Mouse (Mus musculus): ENCODE data around the gene Lypd4. TPM values are rescaled to one million over a fixed set of nuclear protein-coding genes. Genes with fewer than 3 reads are reported as not detected.
"Not testable (repeated sequence)": the region's sequence is repeated elsewhere in the genome, so short reads cannot be mapped to it uniquely, and the experiment has no call there.

Lypd4 gene
- not detected for total RNA-seq (2021)

DNA sequence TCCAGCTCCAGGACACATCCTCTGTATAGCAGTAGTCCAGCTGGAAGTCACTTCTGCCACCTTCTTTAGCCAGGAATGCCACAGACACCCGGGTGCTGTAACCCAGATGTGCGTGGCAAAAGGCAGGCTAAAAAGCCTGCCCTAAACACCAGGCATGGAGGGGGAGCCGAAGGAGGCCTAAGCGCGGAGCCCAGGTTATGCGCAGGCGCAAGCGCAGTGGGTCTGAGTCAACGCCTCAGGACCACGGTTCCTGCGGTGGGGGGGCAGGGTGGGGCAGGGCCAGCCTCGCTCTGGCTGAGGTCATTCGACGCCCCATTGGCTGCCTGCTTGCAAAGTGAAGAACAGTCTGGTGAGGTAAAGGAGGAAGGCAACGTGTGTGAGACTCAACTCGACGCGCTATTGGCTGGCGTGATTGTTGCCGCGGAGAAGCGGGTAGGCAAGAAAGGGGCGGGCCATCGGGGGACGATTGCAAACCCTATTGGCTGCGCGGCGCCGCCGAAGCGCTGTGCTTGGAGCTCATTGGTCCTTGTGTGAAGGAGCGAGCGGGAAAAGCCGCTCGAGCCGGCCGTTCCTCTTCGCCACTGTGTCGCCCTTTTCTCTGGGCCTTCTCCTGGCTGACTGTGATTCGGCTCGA, at the start of gene Lypd4, which contains the start of gene Dmrtc2:
Gene Lypd4 (minus strand): TSS at position 410 of the 634 bp plus-strand sequence.
Gene Dmrtc2 (plus strand): TSS at position 526 of the 634 bp plus-strand sequence.
- DNase-seq = no peak

DNA sequence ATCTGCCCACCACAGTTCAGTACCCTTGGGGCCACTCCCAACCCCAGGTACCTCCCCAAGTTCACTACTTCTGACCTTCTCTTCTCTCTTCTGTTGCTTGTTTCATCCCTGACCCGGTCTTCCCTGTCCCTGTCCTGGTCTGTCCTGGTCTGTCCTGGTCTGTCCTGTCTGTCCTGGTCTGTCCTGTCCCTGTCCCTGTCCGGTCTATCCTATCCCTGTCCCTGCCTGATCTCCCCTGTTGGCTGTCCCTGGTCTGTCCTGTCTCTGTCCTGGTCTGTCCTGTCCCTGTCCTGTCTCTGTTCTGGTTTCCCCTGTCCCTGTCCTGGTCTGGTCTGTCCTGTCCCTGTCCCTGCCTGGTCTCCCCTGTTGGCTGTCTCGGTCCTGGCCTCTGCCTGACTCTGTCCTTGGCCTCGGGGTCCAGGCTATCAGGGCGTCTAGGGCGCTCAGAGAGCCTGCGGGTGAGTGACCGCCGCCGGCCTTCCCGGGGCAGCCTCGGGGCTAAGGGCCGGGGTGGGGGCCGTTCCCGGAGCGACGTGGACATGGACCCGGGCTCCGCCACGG, 49.1 kb upstream of the Lypd4 start:
- DNase-seq = no peak

DNA sequence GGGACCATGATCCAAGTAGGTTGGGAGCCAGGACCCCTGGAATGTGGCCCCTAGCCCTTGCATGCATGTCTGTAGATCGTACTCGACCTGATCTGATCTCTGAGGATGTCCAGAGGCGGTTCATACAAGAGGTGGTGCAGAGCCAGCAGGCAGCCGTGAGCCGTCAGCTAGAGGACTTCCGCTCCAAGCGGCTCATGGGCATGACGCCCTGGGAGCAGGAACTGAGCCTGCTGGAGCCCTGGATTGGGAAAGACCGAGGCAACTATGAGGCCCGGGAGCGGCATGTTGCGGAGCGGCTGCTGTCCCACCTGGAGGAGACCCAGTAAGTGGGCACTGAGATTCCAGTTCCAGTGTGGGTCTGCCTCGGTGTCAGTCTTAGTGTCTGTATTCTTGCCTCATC, 42.7 kb upstream of the Lypd4 start:
- no peak for DNase-seq

DNA sequence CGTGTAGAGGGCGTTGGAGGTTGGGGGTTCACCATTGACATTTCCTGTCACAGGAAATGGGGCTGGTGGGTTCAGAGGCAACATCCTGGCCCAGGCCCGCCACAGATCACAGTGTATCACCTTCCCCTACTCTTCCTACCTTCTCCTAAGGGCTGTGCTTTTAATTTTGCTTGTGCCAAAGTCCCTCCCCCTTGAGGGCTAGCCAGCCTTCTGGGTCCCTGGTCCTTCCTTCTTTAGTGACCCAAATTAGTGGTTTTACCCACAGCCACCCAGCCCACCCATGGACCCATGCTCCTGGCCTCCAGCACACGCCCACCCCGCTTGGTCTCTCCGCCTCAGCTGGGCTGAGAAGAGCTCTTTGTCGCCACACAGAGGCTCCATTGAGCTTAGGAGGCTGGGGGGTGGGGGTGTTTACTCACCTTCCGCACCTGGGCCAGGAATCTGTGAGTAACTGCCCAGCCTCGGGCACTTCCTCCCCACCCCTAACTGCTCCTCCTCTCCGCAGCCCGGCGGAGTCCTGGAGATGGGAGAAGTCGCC, 37.5 kb upstream of the Lypd4 start:
- DNase-seq = no peak

DNA sequence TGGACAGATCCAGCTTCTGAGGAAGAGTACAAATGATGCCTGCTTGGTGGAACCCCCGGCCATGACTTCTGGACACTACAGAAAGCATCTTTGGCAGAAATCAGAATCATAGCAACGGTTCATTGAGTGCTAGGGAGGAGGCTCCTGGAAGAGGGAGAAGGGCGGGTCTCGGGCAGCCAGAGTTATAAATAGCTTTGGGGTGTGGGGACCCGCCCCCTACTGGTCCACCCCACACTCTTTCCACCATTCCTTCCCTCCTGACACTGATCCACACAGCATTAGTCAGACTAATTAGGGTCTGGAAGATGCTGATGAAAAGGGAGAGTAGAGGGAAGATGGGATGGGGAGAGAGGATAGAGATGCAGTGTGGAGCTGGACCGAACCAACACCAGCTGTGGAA, 36.8 kb upstream of the Lypd4 start:
- no peak for DNase-seq

DNA sequence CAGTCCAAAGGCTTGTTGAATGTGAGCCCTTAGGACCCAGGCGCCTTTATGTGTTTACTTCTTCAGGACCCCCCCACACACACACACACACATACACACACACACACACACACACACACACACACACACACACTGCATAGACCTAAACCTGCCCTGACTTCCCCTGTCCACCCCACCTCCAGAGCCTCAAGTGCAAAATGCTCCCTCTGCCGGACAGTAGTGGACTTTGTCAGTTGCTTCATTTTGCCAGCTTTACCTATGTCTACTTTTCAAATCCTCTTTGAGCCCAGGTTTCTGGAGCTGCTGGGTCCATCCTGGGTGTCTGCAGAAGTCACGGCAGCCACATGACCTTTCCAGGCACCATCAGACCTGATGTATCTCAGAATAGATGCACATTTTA, 35.2 kb upstream of the Lypd4 start:
- DNase-seq = no peak

DNA sequence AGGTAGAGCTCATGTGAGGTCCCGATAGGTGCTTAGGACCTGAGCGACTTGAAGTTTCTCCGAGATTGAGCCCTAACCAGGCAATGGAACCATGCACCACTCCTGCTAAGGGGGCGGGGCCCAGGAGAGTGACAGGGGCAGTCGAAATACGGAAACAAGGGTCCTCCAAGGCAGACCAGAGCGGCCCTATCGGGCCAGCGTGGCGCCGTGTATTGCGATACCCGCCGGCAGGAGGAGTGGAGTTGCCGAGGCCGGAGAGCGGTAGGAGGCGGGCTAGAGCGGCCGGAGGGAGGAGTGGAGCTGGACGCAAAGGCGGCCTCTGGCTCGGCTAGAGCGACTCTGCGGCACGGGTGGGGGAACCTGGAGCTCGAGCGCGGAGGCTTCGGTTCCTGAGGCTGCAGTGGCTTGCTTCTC, 34.3 kb upstream of the Lypd4 start:
- DNase-seq = peak; percentile 96 to 98

DNA sequence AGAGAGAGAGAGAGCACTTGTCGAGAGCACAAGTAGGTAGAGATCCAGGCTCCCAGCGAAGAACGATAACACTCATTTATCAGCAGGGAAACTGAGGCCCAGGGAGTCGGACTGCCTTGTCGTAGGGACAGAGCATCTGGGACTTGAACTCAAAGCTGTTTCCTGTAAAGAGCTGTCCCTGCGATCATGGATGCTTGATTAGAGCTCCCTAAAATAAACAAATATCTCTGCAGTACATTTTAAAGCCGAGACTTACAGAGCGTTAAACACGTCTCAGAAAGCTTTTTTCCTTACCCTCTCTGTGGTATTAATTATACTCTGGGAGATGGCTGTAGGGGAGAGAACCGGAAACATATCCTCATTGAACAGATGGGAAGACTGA, 33.7 kb upstream of the Lypd4 start:
- DNase-seq = no peak

DNA sequence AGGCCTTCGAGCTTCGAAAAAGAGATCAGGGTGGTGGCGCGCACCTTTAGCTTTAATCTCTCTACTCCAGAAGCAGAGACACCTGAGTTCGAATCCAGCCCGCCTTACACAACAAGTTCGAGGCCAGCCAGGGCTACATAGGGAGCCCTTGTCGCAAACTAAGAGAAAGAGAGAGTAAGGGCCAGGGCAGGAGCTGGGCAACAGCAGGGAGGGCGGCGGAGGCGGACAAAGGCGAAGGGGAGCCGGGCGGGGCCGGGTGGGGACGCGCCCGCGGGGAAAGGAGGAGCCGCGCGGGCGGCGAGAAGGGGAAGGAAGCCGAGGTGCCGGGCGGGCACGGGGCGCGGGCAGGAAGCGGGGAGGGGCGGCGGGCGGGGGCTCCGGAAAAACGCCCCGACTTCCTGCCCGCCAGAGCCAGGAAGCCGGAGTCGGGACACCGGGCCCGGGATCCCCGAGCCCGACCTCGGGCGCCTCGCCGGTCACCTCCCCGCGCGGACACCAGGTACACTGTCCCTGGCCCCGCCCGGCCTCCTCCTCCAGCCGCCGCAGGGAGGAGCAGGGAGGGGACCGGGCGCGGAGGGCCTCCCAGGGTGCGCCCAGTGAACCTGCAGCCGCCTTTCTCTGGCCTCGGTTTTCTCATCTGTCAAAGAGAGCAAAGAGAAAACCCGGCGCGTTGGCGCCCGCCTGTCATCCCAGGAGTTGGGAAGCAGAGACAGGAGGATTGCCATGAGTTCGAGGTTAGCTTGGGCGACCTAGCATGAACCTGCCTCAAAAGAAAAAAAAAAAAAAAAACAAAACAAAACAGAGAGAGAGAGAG, 33.1 kb upstream of the Lypd4 start, which contains the start of gene Arhgef1:
Gene Arhgef1 (plus strand): TSS at position 283 of the 814 bp plus-strand sequence.
- DNase-seq = peak; percentile 26 to 37

DNA sequence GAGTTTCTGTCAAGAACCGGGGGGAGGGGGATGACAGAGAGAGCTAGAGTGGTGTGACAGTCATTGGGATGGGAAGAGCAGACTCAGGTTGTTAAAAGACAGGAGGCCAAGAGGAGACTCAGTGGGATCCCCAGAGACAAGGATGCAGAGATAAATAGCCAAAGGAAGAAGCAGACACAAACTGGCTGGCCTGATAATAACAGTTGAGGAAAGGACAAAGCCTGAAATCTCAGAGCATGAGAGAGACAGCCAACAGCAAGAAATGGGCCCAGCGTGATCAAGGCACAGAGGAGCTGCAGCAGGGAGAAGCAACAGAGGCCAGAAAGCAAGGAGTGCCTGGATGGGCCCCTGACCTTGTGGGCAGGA, 32.5 kb upstream of the Lypd4 start:
- no peak for DNase-seq

DNA sequence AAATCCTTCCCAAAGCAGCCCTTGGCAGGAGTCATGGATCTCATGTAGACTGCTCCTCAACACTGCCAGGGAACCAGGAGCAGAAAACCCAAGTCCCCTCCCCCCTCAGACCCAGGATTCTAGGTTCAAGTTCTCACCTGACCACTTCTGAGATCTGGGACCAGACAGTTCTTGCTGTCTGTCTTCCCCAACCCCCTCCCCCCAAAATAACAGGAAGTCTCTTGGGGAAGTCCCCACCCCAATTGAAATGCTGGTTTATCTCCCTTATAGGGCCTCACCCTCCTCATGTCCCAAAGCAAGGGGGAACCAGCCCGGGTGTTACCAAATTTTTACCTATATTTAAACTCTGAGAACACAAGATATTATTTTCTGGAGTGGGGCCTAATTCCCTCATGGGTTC, 32.1 kb upstream of the Lypd4 start:
- no peak for DNase-seq

DNA sequence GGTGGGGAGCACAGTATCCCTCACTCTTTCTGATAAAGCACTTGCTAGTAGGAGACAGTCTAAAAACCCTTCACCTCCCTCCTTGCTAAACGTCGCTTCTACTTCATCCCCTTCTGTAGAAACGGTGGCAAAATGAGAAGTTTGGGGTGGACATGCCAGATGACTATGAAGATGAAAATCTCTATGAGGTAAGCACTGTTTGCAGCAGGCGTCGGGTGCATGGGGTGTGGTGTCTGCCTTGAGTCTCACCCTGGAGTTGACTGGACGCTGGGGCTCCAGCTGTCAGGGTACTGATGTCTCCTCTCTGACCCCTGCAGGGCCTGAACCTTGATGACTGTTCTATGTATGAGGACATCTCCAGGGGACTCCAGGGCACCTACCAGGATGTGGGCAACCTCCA, 31.4 kb upstream of the Lypd4 start:
- no peak for DNase-seq

DNA sequence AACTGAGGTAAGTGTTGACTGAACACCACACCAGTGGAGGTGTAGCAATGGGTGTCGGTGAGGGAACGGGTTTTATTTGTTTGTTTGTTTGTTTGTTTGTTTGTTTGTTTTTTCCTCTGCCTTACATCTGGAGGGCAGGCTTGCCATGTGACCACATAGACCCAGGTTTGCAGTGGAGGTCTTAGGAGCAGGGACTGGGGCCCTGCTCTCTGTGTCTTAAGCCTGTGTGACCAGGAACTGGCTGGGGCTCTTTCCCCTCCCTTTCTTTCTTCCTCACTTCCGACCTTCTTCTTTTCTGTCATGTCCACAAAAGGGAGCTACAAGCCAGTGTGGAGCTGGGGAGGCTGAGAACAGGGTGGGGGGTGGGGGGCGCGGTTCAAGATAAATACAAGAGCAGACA, 28.2 kb upstream of the Lypd4 start:
- no peak for DNase-seq

DNA sequence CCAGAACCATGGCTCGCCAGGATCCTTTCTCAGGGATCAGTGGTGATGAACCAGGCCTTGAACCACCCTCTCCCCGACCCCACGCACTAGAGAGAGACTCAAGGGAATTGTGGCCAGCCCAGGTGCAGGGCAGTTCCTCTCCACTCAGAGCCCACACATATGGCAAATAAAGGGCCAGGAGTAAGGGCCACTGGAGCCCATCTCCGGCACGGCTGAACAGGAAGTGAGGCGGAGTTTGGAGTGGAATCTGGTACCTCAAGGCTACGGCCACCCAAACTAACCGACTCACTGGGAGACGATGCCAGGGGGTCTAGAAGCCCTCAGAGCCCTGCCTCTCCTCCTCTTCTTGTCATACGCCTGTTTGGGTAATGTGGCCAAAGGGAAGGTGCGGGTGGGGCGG, 27.5 kb upstream of the Lypd4 start, which contains the start of gene Cd79a:
Gene Cd79a (plus strand): TSS at position 158 of the 400 bp plus-strand sequence.
- DNase-seq = no peak

DNA sequence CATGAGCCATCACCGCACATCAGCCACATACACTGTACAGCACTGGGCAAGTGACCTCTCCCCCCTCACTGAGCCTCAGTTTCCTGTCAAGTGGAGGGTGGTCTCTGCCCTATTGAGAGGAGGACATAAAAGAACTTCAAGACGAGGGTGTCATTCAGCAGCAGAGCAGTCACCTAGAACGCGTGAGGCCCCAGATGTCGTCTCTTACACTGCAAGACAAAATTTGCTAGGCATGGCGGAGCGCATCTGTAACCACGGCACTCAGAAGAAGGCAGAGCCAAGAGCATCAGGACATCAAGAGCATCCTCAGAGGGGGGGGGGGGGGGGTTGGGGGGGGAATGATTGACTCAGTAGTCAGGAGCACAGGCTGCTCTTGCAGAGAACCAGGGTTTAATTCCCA, 26.5 kb upstream of the Lypd4 start:
- no peak for DNase-seq

DNA sequence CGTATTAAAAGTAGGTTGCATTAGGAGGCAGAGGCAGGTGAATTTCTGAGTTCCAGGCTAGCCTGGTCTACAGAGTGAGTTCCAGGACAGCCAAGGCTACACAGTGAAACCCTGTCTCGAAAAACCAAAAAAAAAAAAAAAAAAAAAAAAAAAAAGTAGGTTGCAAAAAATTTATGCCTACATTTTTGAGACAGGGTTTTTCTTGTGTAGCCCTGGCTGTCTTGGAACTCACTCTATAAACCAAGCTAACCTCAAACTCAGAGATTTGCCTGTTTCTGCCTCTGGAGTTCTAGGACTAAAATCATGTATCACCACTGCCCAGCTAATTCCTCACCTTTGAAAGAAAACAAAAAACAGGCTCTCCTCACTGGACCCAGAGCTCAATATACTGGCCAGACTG, 26.0 kb upstream of the Lypd4 start:
- not testable (repeated sequence) for DNase-seq

DNA sequence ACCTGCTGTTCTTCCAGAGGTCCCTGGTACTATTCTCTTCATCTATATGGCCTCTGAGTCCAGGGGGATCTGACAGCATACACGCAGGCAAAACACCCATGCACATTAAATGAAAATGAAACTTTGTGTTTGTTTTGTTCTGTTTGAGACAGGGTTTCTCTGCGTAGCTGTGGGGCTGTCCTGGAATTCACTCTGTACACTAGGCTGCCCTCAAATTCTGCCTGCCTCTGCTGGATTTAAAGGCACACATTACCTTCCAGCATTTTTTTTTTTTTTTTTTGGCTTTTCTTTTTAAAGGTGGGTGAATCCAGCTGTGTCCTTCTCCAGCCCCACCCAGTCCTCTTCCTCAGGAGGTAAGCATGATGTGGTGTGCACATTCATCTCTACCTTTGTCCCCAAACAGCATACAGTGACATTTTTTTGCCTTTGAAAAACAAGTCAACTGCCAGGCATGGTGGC, 22.4 kb upstream of the Lypd4 start:
- no peak for DNase-seq

DNA sequence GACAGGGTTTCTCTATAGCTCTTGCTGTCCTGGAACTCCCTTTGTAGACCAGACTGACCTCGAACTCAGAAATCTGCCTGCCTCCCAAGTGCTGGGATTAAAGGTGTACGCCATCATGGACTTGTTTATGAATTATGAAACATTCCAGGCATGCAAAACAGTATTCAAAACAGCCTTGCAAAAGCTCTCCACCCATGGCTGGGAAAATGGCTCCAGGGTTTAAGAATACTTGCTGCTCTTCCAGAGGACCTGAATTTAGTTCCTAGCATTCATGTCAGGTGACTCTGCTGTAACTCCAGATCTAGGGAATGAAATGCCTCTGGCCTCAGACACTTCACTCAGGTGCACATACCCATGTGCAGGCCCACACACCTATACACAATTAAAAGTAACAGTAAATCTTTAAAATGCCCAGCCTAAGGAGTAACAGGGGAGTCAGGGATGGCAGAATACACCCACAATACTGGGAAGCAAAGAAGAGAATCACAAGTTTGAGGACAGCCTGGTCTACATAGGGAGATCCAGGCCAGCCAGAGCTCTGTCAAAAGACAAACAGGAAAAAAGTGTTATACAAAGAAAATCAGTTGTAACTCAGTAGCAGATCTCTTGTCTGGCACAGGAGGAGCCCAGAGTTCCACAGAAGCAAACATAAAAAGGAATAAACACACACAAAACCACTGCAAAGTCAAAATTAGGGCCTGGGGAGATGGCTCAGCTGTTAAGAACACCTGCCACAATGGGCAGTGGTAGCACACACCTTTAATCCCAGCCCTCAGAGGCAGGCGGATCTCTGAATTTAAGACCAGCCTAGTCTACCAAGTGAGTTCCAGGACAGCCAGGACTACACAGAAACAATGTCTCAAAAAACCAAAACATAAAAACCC, 21.7 kb upstream of the Lypd4 start:
- DNase-seq = no peak

DNA sequence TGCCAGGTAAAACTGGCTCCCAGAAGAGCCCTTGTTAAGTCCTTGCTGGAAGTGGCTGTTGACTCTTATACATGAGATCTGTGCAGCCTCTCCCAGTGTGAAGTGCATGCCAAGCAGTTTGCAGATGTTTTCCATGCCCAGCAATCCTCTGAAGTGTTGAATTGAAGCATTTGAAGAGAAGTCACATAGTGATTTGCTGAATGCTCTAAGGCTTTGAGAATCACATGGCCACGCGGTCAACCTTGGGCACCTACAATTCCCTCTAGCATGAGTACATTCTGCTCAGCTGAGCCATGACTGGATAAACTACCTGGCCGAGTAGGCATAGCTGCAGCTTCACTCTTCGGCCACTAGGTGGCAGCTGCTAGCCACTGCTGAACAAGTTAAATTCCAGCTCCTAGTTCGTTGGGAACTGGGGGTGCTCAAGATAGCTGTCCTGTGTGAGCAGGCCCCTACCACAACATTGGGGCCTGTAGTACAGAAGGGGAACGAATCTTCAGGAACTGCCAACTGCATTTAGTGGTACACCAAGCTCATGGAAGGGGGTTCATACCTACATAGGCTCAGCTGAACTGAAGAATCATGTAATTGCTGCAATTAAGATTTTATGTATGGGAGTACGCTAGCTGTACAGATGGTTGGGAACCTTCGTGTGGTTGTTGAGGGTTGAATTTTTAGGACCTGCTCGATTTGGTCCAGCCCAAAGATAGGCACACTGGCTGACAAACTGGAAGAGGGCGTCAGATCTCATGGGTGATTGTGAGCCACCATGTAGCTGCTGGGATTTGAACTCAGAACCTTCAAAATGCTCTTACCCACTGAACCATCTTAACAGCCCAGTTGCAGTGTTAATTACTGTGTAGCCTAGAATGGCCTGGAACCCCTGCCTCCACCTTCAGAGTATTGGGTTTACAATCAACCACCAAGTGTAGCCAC, 20.8 kb upstream of the Lypd4 start:
- DNase-seq = peak; percentile 61 to 72

DNA sequence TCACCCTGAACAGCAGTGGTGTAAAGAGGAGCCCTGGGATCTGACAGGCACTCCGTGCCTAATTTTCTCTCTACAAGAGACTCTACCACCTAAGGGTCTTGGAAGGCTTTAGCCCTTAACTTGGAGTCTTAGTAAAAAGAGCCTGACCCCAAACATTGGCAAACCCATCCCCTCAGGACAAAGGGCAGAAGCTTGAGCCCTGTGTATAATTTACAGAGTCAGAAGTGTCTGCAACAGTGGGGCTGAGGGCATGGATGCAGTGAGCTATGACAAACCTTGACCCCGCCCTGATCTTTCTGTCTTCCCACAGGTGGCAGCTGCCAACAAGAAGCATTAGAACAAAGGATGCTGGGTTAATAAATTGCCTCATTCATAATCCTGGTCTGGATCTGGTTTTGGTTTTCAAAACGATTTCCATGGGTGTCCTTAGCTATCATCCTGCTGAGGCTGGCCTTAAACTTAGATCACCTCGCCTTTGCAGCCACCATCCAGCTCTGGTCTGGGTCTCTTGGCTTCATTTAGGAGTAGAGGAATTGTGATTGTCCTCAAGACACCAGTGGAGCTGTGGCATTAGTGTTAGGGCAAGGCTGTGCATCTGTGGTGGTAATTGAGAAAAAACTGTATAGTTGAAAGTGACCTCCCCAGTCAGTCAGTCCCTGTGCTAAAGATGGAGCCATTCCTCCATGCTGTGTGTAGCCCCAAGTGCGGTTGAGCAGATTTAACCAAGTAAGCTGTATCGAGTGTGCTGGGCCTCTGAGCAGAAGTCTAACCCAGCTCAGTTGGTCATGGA, 19.9 kb upstream of the Lypd4 start:
- no peak for DNase-seq
